Mouse (Mus musculus): ENCODE measurements at regions not wholly inside any gene's neighbourhood (a gene's known extent, or its start where the extent isn't known, plus 50 kb on each side); places are given as distances from the start of the nearest gene placed in this dataset.

GRCm38 (mm10) chr13:6260321-6260865 is 287.6 kb upstream of the Pitrm1 start:
- TF ChIP-seq CTCF (IDR thresholded peaks at IDR 0.05; ENCODE audit: extremely low read depth, insufficient read length, insufficient replicate concordance, low read depth, low read length) = no peak
- TF ChIP-seq POLR2A (IDR thresholded peaks at IDR 0.05; ENCODE audit: low read depth, low read length) = no peak
